Mouse (Mus musculus): ENCODE results near the gene Fap.

Gene Fap

GRCm38 (mm10) chr2:62573753-62574159 lies at the start of gene Fap:
TSS of gene Fap (minus strand) at chr2:62574075.
- DNase-seq, result no peak

DNA sequence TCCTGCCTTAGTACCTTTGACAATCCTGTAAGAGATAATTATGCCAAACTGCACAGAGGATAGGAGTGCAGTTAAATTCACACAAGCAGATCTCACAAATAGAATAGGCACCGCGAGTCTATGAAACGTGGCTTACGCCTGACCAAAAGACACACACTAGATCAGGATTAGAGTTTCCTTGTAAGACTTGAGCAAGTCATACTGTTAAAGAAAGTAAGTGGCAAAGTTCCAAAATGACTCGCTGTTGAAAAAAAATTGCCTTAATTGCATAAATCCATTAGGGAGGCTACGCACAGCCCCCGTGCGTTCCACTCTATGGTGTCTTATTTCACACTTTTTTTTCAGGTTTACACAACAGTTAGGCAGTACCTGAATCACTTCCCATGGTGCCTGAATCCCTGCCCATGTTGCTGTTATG lies 49.2 kb upstream of the Fap start:
- peak; percentile 12 for DNase-seq

GRCm38 (mm10) chr2:62619679-62620078 lies 45.8 kb upstream of the Fap start:
- no peak for DNase-seq

DNA sequence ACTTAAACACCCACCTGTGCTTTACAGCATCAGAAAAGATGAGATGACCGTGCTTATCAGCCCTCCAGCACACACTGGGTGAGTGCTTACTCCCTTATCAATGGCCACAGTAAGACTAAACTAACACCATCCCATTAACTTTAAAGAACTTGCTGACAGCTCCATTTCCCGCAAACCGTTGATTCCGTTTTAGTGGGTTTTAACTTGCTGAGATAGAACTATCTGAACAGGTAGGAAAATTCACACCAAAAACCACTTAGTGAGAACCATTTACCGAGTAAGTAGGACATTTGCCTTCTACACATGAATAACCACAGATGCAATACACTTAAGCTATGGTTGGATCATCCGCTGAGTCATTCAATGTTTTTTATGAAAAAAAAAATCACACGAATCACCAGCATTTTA lies 45.1 kb upstream of the Fap start:
- DNase-seq, result no peak

- DNase-seq, result no peak
Measured at GRCm38 (mm10) chr2:62613133-62613532, 39.3 kb upstream of the Fap start.

- DNase-seq, result no peak
Measured at GRCm38 (mm10) chr2:62606205-62606604, 32.3 kb upstream of the Fap start.

DNA sequence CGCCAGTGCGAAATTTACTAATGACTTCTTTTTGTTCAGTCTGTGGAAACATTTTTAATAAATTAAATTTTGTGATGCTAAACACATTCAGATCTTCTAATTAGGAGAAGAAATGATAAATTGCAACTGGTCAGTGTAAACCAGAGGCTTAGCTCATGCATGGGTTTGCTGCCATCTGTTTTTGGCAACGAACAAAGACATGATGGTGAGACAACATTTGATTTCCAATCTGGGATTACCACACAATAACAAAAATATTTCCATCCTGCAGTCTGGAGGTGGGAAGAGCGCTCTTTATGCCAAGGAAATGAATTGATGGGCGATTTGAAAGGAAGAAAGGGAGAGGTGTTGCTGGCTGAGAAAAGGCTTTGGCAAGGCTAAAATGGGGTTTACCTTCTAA lies 29.7 kb upstream of the Fap start:
- DNase-seq, result no peak

DNA sequence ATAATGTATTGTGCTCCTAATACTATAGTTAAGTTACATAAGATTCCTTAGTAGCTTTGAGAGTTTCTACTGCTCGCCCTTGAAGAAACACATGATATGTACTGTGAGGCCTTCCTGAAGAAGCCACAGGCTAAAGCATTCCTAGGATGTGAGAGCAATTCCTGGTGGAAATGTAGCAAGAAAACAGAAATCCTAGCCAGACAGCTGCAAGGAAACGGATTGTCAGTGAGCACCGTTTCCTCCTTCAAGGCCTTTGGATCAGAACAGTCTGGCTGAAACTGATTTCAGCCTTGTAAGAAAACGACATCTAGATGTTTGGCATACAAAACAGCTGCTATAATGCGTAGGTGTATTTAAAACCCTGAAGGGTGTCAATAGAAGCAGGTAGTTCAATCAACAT lies 22.7 kb upstream of the Fap start:
- DNase-seq, result no peak

DNA sequence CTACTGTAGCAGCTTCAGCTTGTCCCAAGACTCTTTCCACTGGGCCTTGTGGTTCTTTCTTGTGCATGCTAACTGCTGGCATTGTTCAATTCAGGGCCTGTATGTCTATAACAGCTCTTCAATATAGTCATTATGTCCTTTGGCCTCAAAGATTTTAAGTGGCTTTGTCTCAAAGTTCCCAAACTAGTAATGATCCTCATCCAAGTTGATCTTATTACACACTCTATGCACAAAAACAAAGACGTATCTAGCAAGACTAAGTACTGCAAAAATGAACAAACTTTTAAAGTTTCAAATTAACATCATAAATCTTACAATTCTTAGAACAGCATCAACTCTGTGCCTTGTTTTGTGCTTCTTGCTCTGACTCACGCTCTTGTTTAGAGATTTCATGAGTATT lies 20.6 kb upstream of the Fap start:
- DNase-seq, result no peak

DNA sequence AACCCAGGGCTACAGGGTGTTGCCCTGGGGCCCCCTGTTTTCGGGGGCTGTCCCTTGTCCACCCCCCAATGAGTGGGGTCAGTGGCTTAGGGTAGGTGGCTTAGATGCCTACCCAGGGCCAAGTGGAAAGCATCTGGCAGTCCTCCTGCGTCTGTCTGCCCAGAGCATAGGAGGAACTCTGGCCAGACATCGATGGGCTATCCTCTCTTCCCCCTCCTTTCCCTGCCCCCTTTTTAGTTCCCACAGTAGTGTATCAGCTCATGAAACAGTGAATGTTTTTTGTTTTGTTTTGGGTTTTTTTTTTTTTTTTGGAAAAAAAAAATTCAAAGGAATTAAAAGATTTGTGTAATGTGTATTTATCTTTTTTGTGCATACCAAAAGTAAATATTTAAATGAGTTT lies 17.7 kb upstream of the Fap start:
- no peak for DNase-seq

GRCm38 (mm10) chr2:62589333-62589732 lies 15.5 kb upstream of the Fap start:
- no peak for DNase-seq

- no peak for DNase-seq
Measured at GRCm38 (mm10) chr2:62585769-62586168, 11.9 kb upstream of the Fap start.

- no peak for DNase-seq
Measured at GRCm38 (mm10) chr2:62574962-62575361, 1.1 kb upstream of the Fap start.

DNA sequence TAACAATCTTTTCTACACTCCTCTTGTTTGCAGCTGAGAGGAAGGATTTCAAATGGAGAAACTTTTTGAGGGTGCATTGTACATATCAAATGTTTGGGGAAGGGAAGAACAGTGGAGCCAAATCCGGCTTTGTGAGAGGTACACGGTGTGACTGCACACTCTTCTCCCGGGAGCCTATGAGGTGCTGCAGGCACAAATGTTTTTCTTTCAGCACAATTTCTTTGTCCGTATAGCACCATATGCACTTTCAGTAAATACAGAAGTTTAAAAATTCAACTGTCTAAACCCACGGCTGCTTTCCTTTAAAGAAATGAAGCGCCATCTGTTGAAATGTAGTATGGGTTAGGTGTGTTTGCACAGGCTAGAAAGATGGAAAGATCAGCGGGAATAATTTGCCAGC lies 375 bp upstream of the Fap start:
- DNase-seq, result peak; percentile 54

DNA sequence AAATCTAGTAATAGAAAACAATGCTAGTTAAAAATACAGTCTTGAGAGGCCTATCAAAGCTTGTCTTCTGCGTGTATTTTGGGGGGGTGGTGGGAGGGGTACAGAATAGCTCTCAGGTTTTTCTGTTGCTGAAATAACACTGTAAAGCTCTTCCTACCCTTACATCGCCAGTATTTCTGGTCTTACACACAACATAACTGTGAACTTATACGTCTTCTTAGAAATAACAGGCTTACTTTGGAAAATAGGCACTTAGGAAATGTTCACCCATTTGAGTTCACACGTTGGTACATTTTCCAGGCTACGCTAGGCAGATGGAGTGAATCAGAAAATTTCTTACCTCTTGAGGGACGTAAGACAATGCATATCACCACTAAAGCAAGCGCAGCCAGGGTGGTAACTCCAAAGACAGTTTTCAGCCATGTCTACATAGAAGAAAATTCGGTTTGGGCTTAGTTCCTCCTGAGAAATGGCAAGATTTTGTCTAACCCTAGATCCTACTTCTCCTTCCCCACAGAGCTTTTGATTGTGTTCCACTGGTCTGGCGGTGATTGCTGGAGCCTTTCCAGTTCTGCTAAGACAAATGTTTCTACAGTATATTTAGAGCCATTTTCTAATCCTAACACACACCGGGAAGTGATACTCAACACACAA lies 649 bp downstream of the Fap start:
- no peak for DNase-seq

DNA sequence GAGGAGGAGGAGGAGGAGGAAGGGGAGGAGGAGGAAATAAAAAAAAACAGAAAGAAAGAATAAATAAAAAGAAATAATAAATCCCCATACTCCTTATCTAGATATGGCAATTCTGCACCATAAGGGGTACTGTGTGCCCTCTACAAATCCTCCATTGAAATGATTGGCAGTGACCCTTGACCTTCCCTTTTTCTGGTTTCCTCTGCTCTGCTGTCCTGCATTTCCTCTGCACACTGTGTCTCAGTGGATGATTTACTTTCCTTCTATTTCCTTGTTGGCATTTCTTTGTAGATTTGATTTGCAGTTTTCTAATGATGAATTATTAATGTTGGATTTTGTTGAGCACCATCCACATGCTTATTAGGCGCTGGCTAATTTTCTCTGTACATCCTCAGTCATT lies 9.2 kb downstream of the Fap start:
- no peak for DNase-seq

GRCm38 (mm10) chr2:62562661-62563485 lies 11.0 kb downstream of the Fap start:
- DNase-seq, result no peak

- DNase-seq, result no peak
Measured at GRCm38 (mm10) chr2:62557417-62557816, 16.5 kb downstream of the Fap start.

- no peak for DNase-seq
Measured at GRCm38 (mm10) chr2:62556349-62556748, 17.5 kb downstream of the Fap start.

DNA sequence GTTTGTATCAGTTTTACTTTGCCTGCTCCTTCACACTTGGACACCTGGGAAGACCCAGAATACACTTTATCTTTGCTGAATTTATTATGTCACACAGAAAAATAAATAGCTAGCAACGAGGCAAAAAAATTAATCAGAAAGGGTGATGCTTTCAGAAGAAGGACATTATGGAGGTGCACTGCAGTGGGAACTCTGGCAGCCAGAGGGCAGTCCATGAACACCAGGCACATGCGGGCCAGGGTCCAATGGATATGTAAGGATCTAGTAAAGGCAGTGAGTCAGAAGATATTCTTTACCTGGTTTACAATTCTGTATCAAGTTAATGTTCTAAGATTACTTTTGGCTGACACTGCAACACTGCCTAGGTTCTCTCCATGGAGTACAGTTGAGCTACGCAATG lies 24.2 kb downstream of the Fap start:
- DNase-seq, result no peak

DNA sequence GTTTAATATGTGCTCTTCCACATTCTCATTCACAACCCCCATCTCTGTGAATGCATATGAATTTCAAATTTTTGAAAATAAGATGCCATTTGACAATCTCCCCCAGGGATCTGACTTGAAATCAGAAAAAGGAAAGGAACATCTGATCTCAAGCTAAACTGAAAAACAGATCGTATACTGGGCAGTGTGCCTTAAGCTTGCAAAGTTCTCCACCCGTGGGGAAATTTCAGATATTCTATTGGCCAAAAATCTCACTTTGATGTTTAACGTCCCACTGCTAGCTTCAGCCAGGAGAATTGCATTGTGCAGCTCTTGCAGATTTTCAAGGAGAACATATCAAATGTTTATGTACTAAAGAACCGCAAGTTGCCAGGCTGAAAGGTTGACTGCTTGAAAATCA lies 24.7 kb downstream of the Fap start:
- DNase-seq, result no peak

GRCm38 (mm10) chr2:62548104-62548503 lies 25.8 kb downstream of the Fap start:
- no peak for DNase-seq

- DNase-seq, result no peak
Measured at GRCm38 (mm10) chr2:62535483-62535882, 38.4 kb downstream of the Fap start.

GRCm38 (mm10) chr2:62531065-62531464 lies 42.8 kb downstream of the Fap start:
- DNase-seq, result no peak

DNA sequence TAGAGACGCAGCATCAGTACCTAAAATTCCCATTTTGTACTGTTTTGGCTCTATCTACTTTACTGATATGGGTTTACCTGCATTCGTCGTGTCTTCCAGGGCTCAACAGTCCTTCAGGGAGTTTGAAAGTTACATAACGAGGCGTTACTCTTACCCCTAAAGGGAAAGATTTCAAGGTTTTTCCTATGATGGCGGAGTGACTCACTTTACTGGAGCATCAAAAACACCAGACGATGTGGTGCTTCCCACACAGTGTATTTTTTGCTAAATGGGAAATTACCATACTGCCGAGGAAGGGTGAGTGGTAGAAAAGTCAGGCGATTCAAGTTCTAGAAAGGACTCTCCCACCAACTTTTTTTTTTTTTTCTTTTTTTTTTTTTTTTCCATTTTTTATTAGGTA lies 47.5 kb downstream of the Fap start:
- peak; percentile 69 for DNase-seq
